Mouse (Mus musculus): ENCODE measurements at regions not wholly inside any gene's neighbourhood (a gene's known extent, or its start where the extent isn't known, plus 50 kb on each side); places are given as distances from the start of the nearest gene placed in this dataset.
"Not testable (repeated sequence)": the region's sequence is repeated elsewhere in the genome, so short reads cannot be mapped to it uniquely, and the experiment has no call there.

DNA sequence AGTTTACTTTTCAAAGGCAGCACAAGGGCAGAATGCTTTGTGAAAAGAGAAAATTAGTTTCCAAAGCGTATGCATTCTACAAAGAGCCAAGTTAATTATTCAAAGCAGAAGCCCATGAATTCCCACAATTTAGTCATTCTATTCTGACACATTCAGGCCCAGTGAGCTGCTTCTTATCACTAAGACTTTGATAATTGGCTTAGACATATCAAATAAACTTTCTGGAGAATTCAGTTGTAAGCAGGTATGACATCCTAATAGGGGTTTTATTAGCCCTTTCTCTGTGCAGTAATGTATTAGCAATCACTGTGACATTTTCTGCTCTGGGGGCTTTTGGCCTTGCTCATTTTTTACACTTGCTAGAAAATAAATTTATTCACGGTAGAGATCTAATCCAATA, 161.9 kb upstream of the Gm10306 start:
- DNase-seq (ENCODE audit: low read depth, low spot score): no peak

GRCm38 (mm10) chr4:94397284-94397683, 159.1 kb upstream of the Gm10306 start:
- DNase-seq (ENCODE audit: low read depth, low spot score): no peak

- no peak for DNase-seq (ENCODE audit: low read depth, low spot score)
Measured at GRCm38 (mm10) chr4:94406922-94407321, 149.4 kb upstream of the Gm10306 start.

- DNase-seq (ENCODE audit: low read depth, low spot score): no peak
Measured at GRCm38 (mm10) chr4:94407503-94407902, 148.8 kb upstream of the Gm10306 start.

DNA sequence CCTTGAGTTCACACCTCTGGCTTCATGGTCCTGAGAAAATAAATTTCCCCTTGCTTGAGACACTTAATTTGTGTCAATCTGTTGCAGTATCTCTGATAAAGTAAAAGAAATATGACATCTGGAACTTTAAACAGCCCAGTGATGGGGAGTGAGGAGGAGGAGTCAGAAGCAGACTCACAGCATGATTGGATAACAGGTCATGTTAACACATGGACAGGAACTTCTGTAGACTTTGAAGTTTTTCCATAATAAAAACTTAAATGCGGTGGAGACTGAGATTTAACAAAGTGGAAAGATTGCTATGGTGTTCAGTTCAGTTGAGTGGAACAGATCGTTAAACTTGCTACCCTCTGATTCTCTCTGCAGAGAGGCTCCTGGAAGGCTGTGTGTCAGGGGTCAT, 143.7 kb upstream of the Gm10306 start:
- DNase-seq (ENCODE audit: low read depth, low spot score): no peak

- DNase-seq (ENCODE audit: low read depth, low spot score): not testable (repeated sequence)
Measured at GRCm38 (mm10) chr4:94425525-94425924, 130.8 kb upstream of the Gm10306 start.

- no peak for DNase-seq (ENCODE audit: low read depth, low spot score)
Measured at GRCm38 (mm10) chr4:94427581-94427980, 128.8 kb upstream of the Gm10306 start.

- no peak for DNase-seq (ENCODE audit: low read depth, low spot score)
Measured at GRCm38 (mm10) chr4:94432005-94432404, 124.3 kb upstream of the Gm10306 start.

- no peak for DNase-seq (ENCODE audit: low read depth, low spot score)
Measured at GRCm38 (mm10) chr4:94437717-94438435, 118.5 kb upstream of the Gm10306 start.

- no peak for DNase-seq (ENCODE audit: low read depth, low spot score)
Measured at GRCm38 (mm10) chr4:94439159-94439836, 117.0 kb upstream of the Gm10306 start.

DNA sequence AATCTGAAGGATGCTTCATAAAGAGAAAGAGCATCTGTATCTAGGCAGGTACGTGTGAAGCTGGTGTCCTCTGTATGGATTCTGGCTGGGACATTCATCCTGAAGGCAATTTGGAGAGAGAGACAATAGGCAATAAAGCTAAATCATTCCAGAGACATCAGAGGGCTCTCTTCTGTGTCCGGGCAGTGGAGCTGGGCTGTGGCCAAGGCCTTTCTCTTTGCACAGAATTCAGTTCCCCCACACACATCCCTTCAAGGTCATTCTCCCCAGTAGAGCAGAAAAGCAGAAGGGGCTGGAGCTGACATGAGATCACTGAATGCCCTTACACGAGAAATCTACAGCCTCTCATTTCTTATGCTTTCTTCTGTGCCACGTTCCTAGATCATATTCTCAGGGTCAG, 109.7 kb upstream of the Gm10306 start:
- no peak for DNase-seq (ENCODE audit: low read depth, low spot score)

Data from ES-CJ7 (cell line).